ENCODE assay signal across 18 mouse cellular contexts in genomic region chr13:52070731-52071663, GRCm38 (mm10).
A peak's percentile ranks its signal among the peaks of the same experiment; 100 is the strongest.
DNase-seq lines count a peak whose midpoint lies in the region; ATAC-seq lines count a peak whose summit lies in the region.
"Had no signal": no experiment of that assay in that cellular context is flagged by ENCODE, and none has a peak within 500 bp of the region (broad histone marks: within the 10 kb centered on the region; RNA-seq: fewer than 3 reads in every experiment).

No protein-coding gene starts in this region.

- no peak overlapping the region for H3K9ac ChIP-seq in liver, embryonic 13.5 days
- H3K9ac ChIP-seq: heart, embryonic 15.5 days; kidney, embryonic 15.5 days had no signal

- DNase-seq in thymus, postnatal 14 days: peak; percentile 36
- no peak for DNase-seq in thymus, postnatal 10 days (ENCODE audit: low spot score in 2 of 2)
- DNase-seq in liver, embryonic 13.5 days: peak; percentile 46
- DNase-seq in embryo, embryonic 9.5 days (ENCODE audit: extremely low spot score): no peak
- DNase-seq in urinary bladder, adult 2 months (ENCODE audit: low spot score): no peak
- DNase-seq in adrenal gland, postnatal 10 days: no peak
- DNase-seq: cerebellum, adult 11 months; cerebellum, postnatal 36 days; heart, adult 18-20 months; left cerebral cortex, postnatal 4 days; lung, postnatal 36 days; midbrain, embryonic 14.5 days had no signal

- peak overlapping the region; percentile 15 for H3K4me2 ChIP-seq in liver, embryonic 13.5 days
- H3K4me2 ChIP-seq: heart, embryonic 15.5 days; kidney, embryonic 15.5 days had no signal

- H3K4me3 ChIP-seq in liver, embryonic 13.5 days (replicated peaks): no peak overlapping the region
- H3K4me3 ChIP-seq: heart, embryonic 15.5 days; hindbrain, embryonic 10.5 days; kidney, embryonic 15.5 days had no signal

- H3K4me1 ChIP-seq in liver, embryonic 13.5 days (replicated peaks): peaks cover 40% of the 10 kb centered on the region

- H3K36me3 ChIP-seq in liver, embryonic 13.5 days: no peaks in the 10 kb centered on the region
- H3K36me3 ChIP-seq: heart, embryonic 15.5 days; hindbrain, embryonic 10.5 days; kidney, embryonic 15.5 days had no signal

- H3K9me3 ChIP-seq in liver, embryonic 13.5 days (replicated peaks): no peaks in the 10 kb centered on the region
- H3K9me3 ChIP-seq: heart, embryonic 15.5 days; hindbrain, embryonic 10.5 days; kidney, embryonic 15.5 days had no signal

- H3K27ac ChIP-seq in liver, embryonic 13.5 days: no peak overlapping the region
- H3K27ac ChIP-seq: heart, embryonic 15.5 days; hindbrain, embryonic 10.5 days; kidney, embryonic 15.5 days had no signal

- H3K27me3 ChIP-seq in liver, embryonic 13.5 days: no peaks in the 10 kb centered on the region
- H3K27me3 ChIP-seq: heart, embryonic 15.5 days; kidney, embryonic 15.5 days had no signal

- WGBS in liver, embryonic 13.5 days (ENCODE audit: insufficient replicate concordance): 29% methylated on average over 19 of the region's 19 CpGs

- 0 out of 2 replicates have a peak, but pooled peaks have one; percentile 44 for ATAC-seq in erythroid progenitor cell, adult 5-6 weeks (replicated peaks; ENCODE audit: low FRiP score, poor library complexity, severe bottlenecking)
- no peak for ATAC-seq in liver, embryonic 13.5 days (ENCODE audit: low read depth)
- ATAC-seq: forebrain, embryonic 16.5 days; intestine, embryonic 16.5 days had no signal

Comparison
In these comparisons a context has a peak if more than half of its experiments do, and no peak if none do; other contexts are left out.
1. DNase-seq: peak in thymus, postnatal 14 days (single experiment) and liver, embryonic 13.5 days (single experiment); none in thymus, postnatal 10 days (0 of 2), embryo, embryonic 9.5 days (single experiment), urinary bladder, adult 2 months (single experiment) and adrenal gland, postnatal 10 days (single experiment).